Mouse (Mus musculus): Measurements from ENCODE around the gene Spsb4.

DNA sequence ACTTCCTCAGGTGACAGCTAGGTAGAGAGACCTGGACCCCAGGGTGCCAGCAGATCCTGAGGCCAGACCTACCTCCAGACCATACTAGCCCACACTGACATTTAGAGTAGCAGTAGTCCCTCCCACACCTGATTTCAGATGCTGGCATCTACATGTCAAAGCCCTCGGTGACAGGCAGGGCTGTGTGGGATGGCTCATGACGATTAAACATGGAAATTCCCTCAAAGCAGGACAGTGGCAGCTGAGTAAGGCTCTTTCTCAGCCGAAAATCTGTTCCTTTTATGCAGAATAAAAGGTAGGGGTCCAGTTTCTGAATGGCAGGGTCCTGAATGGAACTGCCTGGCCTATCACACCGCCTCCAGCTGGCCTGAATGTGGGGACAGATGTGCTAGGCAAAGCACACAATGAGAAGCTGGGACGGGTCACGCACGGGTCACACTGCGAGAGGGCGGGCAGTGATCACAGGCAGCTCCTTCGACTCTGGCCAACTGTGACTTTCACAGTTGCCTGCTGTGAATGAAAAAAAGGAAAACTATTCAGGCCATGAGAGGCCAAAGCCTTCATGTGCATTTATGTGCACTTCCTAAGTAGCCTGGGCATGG lies 29.2 kb downstream of the Spsb4 start:
- TF ChIP-seq CTCF (IDR thresholded peaks at IDR 0.05; ENCODE audit: low read depth, low read length) (no peak), GATA1 (IDR thresholded peaks at IDR 0.05; ENCODE audit: borderline replicate concordance, low read length) (no peak), TAL1 (conservative IDR thresholded peaks at IDR 0.05; ENCODE audit: low read depth, low read length) (no peak), GATA2 (IDR thresholded peaks at IDR 0.05; ENCODE audit: borderline replicate concordance, low read depth, low read length) (no peak), POLR2AphosphoS5 (IDR thresholded peaks at IDR 0.05; ENCODE audit: insufficient replicate concordance, low read depth, low read length) (no peak)

Measured in G1E (cell line).